Mouse (Mus musculus) kidney, postnatal 0 days (tissue): ENCODE results near the gene Tex9. TPM values are rescaled to one million over a fixed set of nuclear protein-coding genes. Genes with fewer than 3 reads are reported as not detected.

Experiments used
- ATAC-seq: fragments of 200-750 bp; cut with Nextera tagmentation; replicated peaks from 2 replicates; pipeline ENCODE4 v1.8.0; 2017; ENCODE audit warnings: low read depth, moderate number of reproducible peaks, moderate TSS enrichment, moderate library complexity; ENCODE audit not compliant: low FRiP score
- DNase-seq: peaks from one replicate; pipeline ENCODE4 v3.0.0-alpha.2; 2016; ENCODE audit warnings: low spot score
- H3K27ac ChIP-seq: fragments of 300-500 bp; sonication (generic); 2 replicates; pipeline ENCODE4 v1.5.1; 2014; ENCODE audit warnings: mild to moderate bottlenecking
- H3K27me3 ChIP-seq: fragments of 300-500 bp; sonication (generic); 2 replicates; pipeline ENCODE4 v1.6.1; 2014; ENCODE audit warnings: low read length, mixed read lengths; ENCODE audit not compliant: insufficient read depth
- H3K36me3 ChIP-seq: fragments of 300-500 bp; sonication (generic); 2 replicates; pipeline ENCODE4 v1.6.1; 2014; ENCODE audit warnings: low read length, mixed read lengths; ENCODE audit not compliant: insufficient read depth
- H3K4me1 ChIP-seq: fragments of 300-500 bp; sonication (generic); replicated peaks from 2 replicates; pipeline ENCODE4 v1.6.1; 2014; ENCODE audit warnings: antibody characterized with exemption, low read length, mixed read lengths; ENCODE audit not compliant: insufficient read depth
- H3K4me2 ChIP-seq: fragments of 300-500 bp; sonication (generic); 2 replicates; pipeline ENCODE4 v1.6.1; 2014; ENCODE audit warnings: mild to moderate bottlenecking, low read length, moderate library complexity, mixed read lengths
- H3K4me3 ChIP-seq: fragments of 300-500 bp; sonication (generic); replicated peaks from 2 replicates; pipeline ENCODE4 v1.5.1; 2014; ENCODE audit warnings: low read depth, low read length
- H3K9ac ChIP-seq: fragments of 300-500 bp; sonication (generic); 2 replicates; pipeline ENCODE4 v1.6.1; 2014; ENCODE audit warnings: low read depth, low read length
- H3K9me3 ChIP-seq: fragments of 300-500 bp; sonication (generic); replicated peaks from 2 replicates; pipeline ENCODE4 v1.6.1; 2016; ENCODE audit warnings: low read length, inconsistent platforms, mixed read lengths
- CTCF ChIP-seq: IDR thresholded peaks from 2 replicates; pipeline ENCODE4 v1.5.1; 2016; ENCODE audit warnings: antibody characterized with exemption, low read depth, mild to moderate bottlenecking, moderate library complexity
- WGBS: fragments of 180-500 bp; shearing (Covaris S2); extraction: QIAGEN DNeasy Blood & Tissue Kit; methylation state at CpG from one replicate; pipeline ENCODE4 v1.1.7; 2014; 5-methylcytosine and 5-hydroxymethylcytosine counted together
- polyA plus RNA-seq: library from polyadenylated mRNA; unstranded; fragments of >200 nt; fragmentation: Nextera tagmentation; extraction: Ambion mirVana; gene quantifications from 2 replicates; pipeline ENCODE4 v1.2.1, GENCODE M21; 2015

The Tex9 gene
- 25.9 and 28.5 TPM in 2 replicates for polyA plus RNA-seq

- Histone ChIP-seq H3K27me3 (no peaks in the 10 kb centered on the region), H3K9ac (peak within 1 kb of the TSS; percentile 75), H3K4me2 (peak within 1 kb of the TSS; percentile 78), H3K27ac (peak within 1 kb of the TSS; percentile 76), H3K4me1 (peaks cover 12% of the 10 kb centered on the region), H3K9me3 (no peaks in the 10 kb centered on the region), H3K36me3 (no peaks in the 10 kb centered on the region), H3K4me3 (peak within 1 kb of the TSS; percentile 76)
- 9% methylated on average over 6 of the region's 6 CpGs for WGBS
- ATAC-seq (0 out of 2 replicates have a peak, but pooled peaks have one; percentile 13), DNase-seq (peak; percentile 31)
- TF ChIP-seq CTCF: no peak
Observed at GRCm38 (mm10) chr9:72492194-72492565, at the start of gene Tex9. Gene Tex9, minus strand, starts transcription at chr9:72492212.

GRCm38 (mm10) chr9:72537086-72537485, 45.1 kb upstream of the Tex9 start:
- Histone ChIP-seq H3K4me3 (no peak overlapping the region), H3K36me3 (0 out of 2 replicates have a peak, but pooled peaks cover 5% of the 10 kb centered on the region), H3K9me3 (no peaks in the 10 kb centered on the region), H3K4me2 (no peak overlapping the region), H3K4me1 (no peaks in the 10 kb centered on the region), H3K27ac (no peak overlapping the region), H3K27me3 (no peaks in the 10 kb centered on the region), H3K9ac (no peak overlapping the region)
- 61% methylated on average over 1 of the region's 1 CpGs for WGBS
- DNase-seq (no peak), ATAC-seq (no peak)
- TF ChIP-seq CTCF: peak; percentile 40

- 62% methylated on average over 3 of the region's 3 CpGs for WGBS
- H3K27ac ChIP-seq: no peak overlapping the region
Observed at GRCm38 (mm10) chr9:72535394-72535793, 43.4 kb upstream of the Tex9 start.

GRCm38 (mm10) chr9:72534985-72535384, 43.0 kb upstream of the Tex9 start:
- H3K27ac ChIP-seq: no peak overlapping the region
- 74% methylated on average over 2 of the region's 2 CpGs for WGBS
- H3K9me3 ChIP-seq: no peaks in the 10 kb centered on the region
- H3K4me2 ChIP-seq: no peak overlapping the region
- no peaks in the 10 kb centered on the region for H3K27me3 ChIP-seq
- ATAC-seq (no peak), DNase-seq (no peak)
- no peak overlapping the region for H3K4me3 ChIP-seq
- no peak overlapping the region for H3K9ac ChIP-seq
- no peaks in the 10 kb centered on the region for H3K36me3 ChIP-seq
- H3K4me1 ChIP-seq: 0 out of 2 replicates have a peak, but pooled peaks cover 8% of the 10 kb centered on the region
- no peak for TF ChIP-seq CTCF

More at GRCm38 (mm10) chr9:72535394-72535793, 43.4 kb upstream of the Tex9 start:
- Histone ChIP-seq H3K36me3 (0 out of 2 replicates have a peak, but pooled peaks cover 3% of the 10 kb centered on the region), H3K4me2 (no peak overlapping the region), H3K9me3 (no peaks in the 10 kb centered on the region), H3K4me3 (no peak overlapping the region), H3K4me1 (0 out of 2 replicates have a peak, but pooled peaks cover 8% of the 10 kb centered on the region), H3K9ac (no peak overlapping the region), H3K27me3 (no peaks in the 10 kb centered on the region)
- no peak for TF ChIP-seq CTCF
- no peak for ATAC-seq
- no peak for DNase-seq

- ATAC-seq: no peak
- WGBS: 0% methylated on average over 2 of the region's 2 CpGs
- no peaks in the 10 kb centered on the region for H3K9me3 ChIP-seq
Observed at GRCm38 (mm10) chr9:72533089-72533415, 41.0 kb upstream of the Tex9 start.

GRCm38 (mm10) chr9:72532381-72533088, 40.5 kb upstream of the Tex9 start:
- DNase-seq: peak; percentile 57
- Histone ChIP-seq H3K27ac (peak overlapping the region; percentile 99), H3K4me2 (peak overlapping the region; percentile 67), H3K9me3 (no peaks in the 10 kb centered on the region), H3K4me1 (0 out of 2 replicates have a peak, but pooled peaks cover 8% of the 10 kb centered on the region), H3K36me3 (no peaks in the 10 kb centered on the region), H3K9ac (peak overlapping the region; percentile 97), H3K4me3 (peak overlapping the region; percentile 89), H3K27me3 (no peaks in the 10 kb centered on the region)
- TF ChIP-seq CTCF: no peak
- WGBS: 2% methylated on average over 50 of the region's 55 CpGs
- ATAC-seq: peak; percentile 29

More at GRCm38 (mm10) chr9:72533089-72533415, 41.0 kb upstream of the Tex9 start:
- peak overlapping the region; percentile 67 for H3K4me2 ChIP-seq
- peak overlapping the region; percentile 97 for H3K9ac ChIP-seq
- no peak for TF ChIP-seq CTCF
- peak overlapping the region; percentile 99 for H3K27ac ChIP-seq
- no peaks in the 10 kb centered on the region for H3K36me3 ChIP-seq
- DNase-seq: no peak
- H3K4me1 ChIP-seq: 0 out of 2 replicates have a peak, but pooled peaks cover 8% of the 10 kb centered on the region
- H3K27me3 ChIP-seq: no peaks in the 10 kb centered on the region
- peak overlapping the region; percentile 89 for H3K4me3 ChIP-seq
